Mouse (Mus musculus): ENCODE data around the gene Atp1b4. TPM values are rescaled to one million over a fixed set of nuclear protein-coding genes. Genes with fewer than 3 reads are reported as not detected.

Gene Atp1b4
- polyA plus RNA-seq (2011; ENCODE audit: insufficient read depth, insufficient read length, low read depth, missing spikeins): not detected in 2 replicates

DNA sequence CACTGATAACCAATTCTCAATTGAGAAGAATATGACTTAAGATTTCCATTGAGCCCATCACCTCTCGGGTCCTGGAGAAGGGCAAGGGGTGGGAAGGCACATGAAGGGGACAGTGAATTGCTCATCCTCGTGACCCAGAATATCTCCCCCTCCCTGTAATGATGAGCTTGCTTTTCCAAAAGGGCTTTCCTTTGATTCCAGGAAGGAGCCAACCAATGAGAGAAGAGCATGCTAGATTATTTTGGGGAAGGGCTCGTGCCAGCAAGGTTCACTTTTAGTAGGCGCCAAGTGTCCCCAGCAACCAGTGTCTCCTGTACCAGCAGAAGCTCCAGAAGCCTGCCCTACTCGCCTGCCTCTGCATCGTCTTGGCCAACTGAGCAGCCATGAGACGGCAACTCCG, at the start of gene Atp1b4:
Gene Atp1b4, plus strand, starts transcription at position 301 of the 400 bp plus-strand sequence.
- no peaks in the 10 kb centered on the region for H3K4me1 ChIP-seq (ENCODE audit: control insufficient read depth, insufficient read depth, low read length)

DNA sequence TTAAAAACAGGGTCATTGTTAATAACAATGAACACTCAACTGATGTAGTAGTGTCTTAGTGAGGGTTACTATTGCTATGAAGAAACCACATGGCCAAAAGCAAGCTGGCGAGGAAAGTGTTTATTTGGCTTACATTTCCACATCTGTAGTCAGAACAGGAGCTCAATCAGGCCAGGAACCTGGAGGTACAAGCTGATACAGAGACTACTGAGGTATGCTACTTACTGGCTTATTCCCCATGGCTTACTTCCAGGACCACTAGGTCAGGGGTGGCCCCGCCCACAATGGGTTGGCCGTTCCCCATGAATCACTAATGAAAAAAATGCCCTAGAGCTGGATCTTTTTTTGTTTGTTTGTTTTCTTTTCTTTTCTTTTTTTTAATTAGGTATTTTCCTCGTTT, 7.4 kb upstream of the Atp1b4 start:
- Histone ChIP-seq H3K4me1 (ENCODE audit: control insufficient read depth, insufficient read depth, low read length) (no peaks in the 10 kb centered on the region), H3K27me3 (ENCODE audit: control insufficient read depth, insufficient read depth, low read length, poor library complexity, severe bottlenecking) (no peaks in the 10 kb centered on the region), H3K9me3 (replicated peaks; ENCODE audit: control insufficient read depth, insufficient read depth, low read length, poor library complexity, severe bottlenecking) (no peaks in the 10 kb centered on the region), H3K9ac (ENCODE audit: low read depth, poor library complexity, severe bottlenecking) (no peak overlapping the region), H3K4me3 (ENCODE audit: low read depth, low read length) (no peak overlapping the region), H3K36me3 (ENCODE audit: control insufficient read depth, insufficient read depth, low read length, poor library complexity, severe bottlenecking) (no peaks in the 10 kb centered on the region), H3K27ac (ENCODE audit: insufficient read depth, low read length) (no peak overlapping the region)
- TF ChIP-seq EP300 (IDR thresholded peaks at IDR 0.05; ENCODE audit: insufficient read depth, low read depth, low read length): no peak
- no peak for TF ChIP-seq POLR2A (IDR thresholded peaks at IDR 0.05; ENCODE audit: insufficient read depth, low read length)

More for the DNA sequence above, at the start of gene Atp1b4:
- no peak within 1 kb of the TSS for H3K27ac ChIP-seq (ENCODE audit: insufficient read depth, low read length)
- H3K9ac ChIP-seq (ENCODE audit: low read depth, poor library complexity, severe bottlenecking): no peak within 1 kb of the TSS
- H3K27me3 ChIP-seq (ENCODE audit: control insufficient read depth, insufficient read depth, low read length, poor library complexity, severe bottlenecking): no peaks in the 10 kb centered on the region
- no peak for TF ChIP-seq POLR2A (IDR thresholded peaks at IDR 0.05; ENCODE audit: insufficient read depth, low read length)
- no peak for TF ChIP-seq CTCF (IDR thresholded peaks at IDR 0.05; ENCODE audit: low read depth, low read length)
- no peak for TF ChIP-seq EP300 (IDR thresholded peaks at IDR 0.05; ENCODE audit: insufficient read depth, low read depth, low read length)
- no peaks in the 10 kb centered on the region for H3K36me3 ChIP-seq (ENCODE audit: control insufficient read depth, insufficient read depth, low read length, poor library complexity, severe bottlenecking)
- no peak within 1 kb of the TSS for H3K4me3 ChIP-seq (ENCODE audit: low read depth, low read length)
- no peaks in the 10 kb centered on the region for H3K9me3 ChIP-seq (replicated peaks; ENCODE audit: control insufficient read depth, insufficient read depth, low read length, poor library complexity, severe bottlenecking)

DNA sequence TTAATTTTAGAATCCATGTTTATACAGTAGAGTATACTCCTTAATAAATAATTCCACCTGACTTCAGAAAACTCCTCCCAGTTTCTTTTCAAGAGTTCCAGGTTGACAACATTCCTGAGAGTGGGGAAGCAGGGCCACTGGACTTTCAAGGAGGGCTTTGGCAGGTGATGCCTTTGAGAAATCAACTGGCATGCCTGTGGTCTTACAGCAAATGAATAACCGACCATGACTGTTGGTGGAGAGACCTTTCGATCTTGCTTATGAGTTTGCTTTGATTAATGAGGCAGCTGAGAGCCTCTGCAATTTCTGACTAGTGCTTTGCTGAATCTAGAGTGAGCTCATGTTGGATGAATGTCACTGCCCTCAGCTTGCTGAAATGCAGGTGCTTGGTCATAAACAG, 4.9 kb upstream of the Atp1b4 start:
- TF ChIP-seq CTCF (IDR thresholded peaks at IDR 0.05; ENCODE audit: low read depth, low read length) (no peak), EP300 (IDR thresholded peaks at IDR 0.05; ENCODE audit: insufficient read depth, low read depth, low read length) (no peak), POLR2A (IDR thresholded peaks at IDR 0.05; ENCODE audit: insufficient read depth, low read length) (no peak)
- H3K27ac ChIP-seq (ENCODE audit: insufficient read depth, low read length): no peak overlapping the region
- H3K36me3 ChIP-seq (ENCODE audit: control insufficient read depth, insufficient read depth, low read length, poor library complexity, severe bottlenecking): no peaks in the 10 kb centered on the region
- no peaks in the 10 kb centered on the region for H3K4me1 ChIP-seq (ENCODE audit: control insufficient read depth, insufficient read depth, low read length)
- no peaks in the 10 kb centered on the region for H3K9me3 ChIP-seq (replicated peaks; ENCODE audit: control insufficient read depth, insufficient read depth, low read length, poor library complexity, severe bottlenecking)
- H3K4me3 ChIP-seq (ENCODE audit: low read depth, low read length): no peak overlapping the region
- no peaks in the 10 kb centered on the region for H3K27me3 ChIP-seq (ENCODE audit: control insufficient read depth, insufficient read depth, low read length, poor library complexity, severe bottlenecking)
- H3K9ac ChIP-seq (ENCODE audit: low read depth, poor library complexity, severe bottlenecking): no peak overlapping the region

DNA sequence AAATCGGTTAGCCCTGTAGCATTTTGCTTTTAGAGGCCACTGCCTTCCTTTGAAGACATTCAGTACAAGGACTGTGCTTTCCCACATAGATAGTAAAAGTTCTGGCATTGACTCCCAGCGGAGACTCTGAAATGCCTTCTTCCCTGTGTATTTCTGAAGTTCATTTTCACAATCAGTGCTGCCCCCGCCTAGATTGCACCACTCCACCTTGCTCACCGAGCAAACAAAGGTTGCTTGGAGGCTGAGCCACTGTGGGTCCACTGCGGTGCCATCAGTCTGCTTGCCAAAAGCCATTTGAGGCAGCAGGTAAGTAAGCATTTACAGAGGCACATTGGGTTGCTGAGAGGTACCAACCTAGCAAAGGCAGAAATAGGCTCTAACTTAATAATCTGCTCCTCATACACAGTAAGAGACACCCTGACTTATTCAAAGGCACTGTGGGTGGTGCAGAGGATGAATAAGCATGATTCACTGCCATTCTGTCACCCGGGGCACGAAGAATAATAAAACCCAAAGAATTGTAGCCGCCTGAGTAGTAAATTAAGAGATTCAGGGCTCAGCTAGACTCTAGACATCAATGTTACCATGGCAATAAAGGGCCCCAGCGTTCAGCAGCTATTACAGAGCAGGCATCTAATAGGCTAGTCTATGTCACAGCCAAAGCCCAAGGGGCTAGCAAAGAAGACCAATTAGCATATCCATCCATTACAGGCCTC, 2.9 kb upstream of the Atp1b4 start:
- no peak overlapping the region for H3K9ac ChIP-seq (ENCODE audit: low read depth, poor library complexity, severe bottlenecking)
- no peaks in the 10 kb centered on the region for H3K27me3 ChIP-seq (ENCODE audit: control insufficient read depth, insufficient read depth, low read length, poor library complexity, severe bottlenecking)
- no peaks in the 10 kb centered on the region for H3K4me1 ChIP-seq (ENCODE audit: control insufficient read depth, insufficient read depth, low read length)
- no peak overlapping the region for H3K4me3 ChIP-seq (ENCODE audit: low read depth, low read length)
- H3K9me3 ChIP-seq (replicated peaks; ENCODE audit: control insufficient read depth, insufficient read depth, low read length, poor library complexity, severe bottlenecking): no peaks in the 10 kb centered on the region
- no peak overlapping the region for H3K27ac ChIP-seq (ENCODE audit: insufficient read depth, low read length)
- TF ChIP-seq CTCF (IDR thresholded peaks at IDR 0.05; ENCODE audit: low read depth, low read length) (no peak), EP300 (IDR thresholded peaks at IDR 0.05; ENCODE audit: insufficient read depth, low read depth, low read length) (no peak), POLR2A (IDR thresholded peaks at IDR 0.05; ENCODE audit: insufficient read depth, low read length) (no peak)
- no peaks in the 10 kb centered on the region for H3K36me3 ChIP-seq (ENCODE audit: control insufficient read depth, insufficient read depth, low read length, poor library complexity, severe bottlenecking)

DNA sequence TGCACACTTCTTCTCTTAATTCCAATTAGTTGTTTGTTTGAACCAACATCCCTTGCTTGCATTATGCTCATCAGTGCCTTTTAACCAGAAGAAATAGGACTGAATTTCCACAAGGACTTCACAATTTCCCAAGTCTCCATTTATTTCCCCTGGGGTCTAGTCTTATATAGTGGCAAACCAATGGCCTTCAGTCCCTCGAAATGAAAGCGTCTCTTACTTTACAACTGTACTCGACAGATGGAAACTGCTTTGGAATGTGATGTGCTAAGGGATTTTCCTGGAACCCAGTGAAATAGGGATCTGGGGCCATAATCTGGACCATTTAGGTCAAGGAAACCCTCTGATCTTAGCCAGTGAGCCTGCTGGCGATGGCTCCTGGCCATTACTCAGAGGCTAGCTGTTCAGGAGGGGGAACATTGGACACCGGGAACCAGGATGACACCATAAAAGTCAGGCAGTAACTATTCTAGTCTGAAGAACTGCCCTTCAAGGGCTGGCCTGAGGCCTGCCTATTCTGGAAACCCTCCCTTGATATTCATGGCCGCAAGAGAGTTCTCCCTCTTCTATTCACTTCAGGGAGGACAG, 2.3 kb upstream of the Atp1b4 start:
- Histone ChIP-seq H3K27ac (ENCODE audit: insufficient read depth, low read length) (no peak overlapping the region), H3K4me1 (ENCODE audit: control insufficient read depth, insufficient read depth, low read length) (no peaks in the 10 kb centered on the region), H3K9me3 (replicated peaks; ENCODE audit: control insufficient read depth, insufficient read depth, low read length, poor library complexity, severe bottlenecking) (no peaks in the 10 kb centered on the region), H3K36me3 (ENCODE audit: control insufficient read depth, insufficient read depth, low read length, poor library complexity, severe bottlenecking) (no peaks in the 10 kb centered on the region), H3K27me3 (ENCODE audit: control insufficient read depth, insufficient read depth, low read length, poor library complexity, severe bottlenecking) (no peaks in the 10 kb centered on the region), H3K4me3 (ENCODE audit: low read depth, low read length) (no peak overlapping the region), H3K9ac (ENCODE audit: low read depth, poor library complexity, severe bottlenecking) (no peak overlapping the region)
- TF ChIP-seq EP300 (IDR thresholded peaks at IDR 0.05; ENCODE audit: insufficient read depth, low read depth, low read length) (no peak), CTCF (IDR thresholded peaks at IDR 0.05; ENCODE audit: low read depth, low read length) (no peak), POLR2A (IDR thresholded peaks at IDR 0.05; ENCODE audit: insufficient read depth, low read length) (no peak)

DNA sequence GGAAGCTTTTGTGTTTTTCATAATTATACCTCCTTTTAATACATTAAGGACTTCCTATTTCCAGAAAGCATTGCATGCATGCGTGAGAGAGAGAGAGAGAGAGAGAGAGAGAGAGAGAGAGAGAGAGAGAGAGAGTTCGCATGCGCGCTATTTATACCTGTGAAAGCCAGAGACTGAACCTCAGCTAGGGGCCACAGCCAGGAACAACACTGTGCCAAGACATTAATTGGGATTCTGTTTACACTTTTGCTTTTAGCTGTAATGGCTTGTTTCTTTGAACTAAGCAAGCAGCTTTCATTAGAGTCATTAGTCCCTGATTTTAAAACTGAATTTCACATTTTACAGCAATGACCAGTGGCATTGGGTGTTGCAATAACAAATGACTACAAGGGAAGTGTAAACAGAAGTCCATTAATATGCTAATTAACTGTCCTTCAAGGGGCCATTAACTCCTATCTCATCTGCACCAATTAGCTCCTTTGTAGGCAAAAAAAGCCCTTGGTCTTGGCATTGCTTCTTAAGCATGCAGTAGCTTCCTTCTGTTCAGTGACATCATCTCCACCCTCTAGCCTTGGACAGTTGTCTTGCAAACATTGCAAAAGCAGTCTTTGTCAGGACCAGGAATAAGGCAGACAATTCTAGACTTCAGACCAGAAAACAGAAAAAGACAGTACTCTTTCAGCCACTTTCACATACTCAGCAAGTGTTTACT, 14.9 kb downstream of the Atp1b4 start:
- H3K27ac ChIP-seq (ENCODE audit: insufficient read depth, low read length): no peak overlapping the region
- H3K4me3 ChIP-seq (ENCODE audit: low read depth, low read length): no peak overlapping the region
- H3K4me1 ChIP-seq (ENCODE audit: control insufficient read depth, insufficient read depth, low read length): no peaks in the 10 kb centered on the region
- no peak overlapping the region for H3K9ac ChIP-seq (ENCODE audit: low read depth, poor library complexity, severe bottlenecking)
- no peaks in the 10 kb centered on the region for H3K27me3 ChIP-seq (ENCODE audit: control insufficient read depth, insufficient read depth, low read length, poor library complexity, severe bottlenecking)
- H3K36me3 ChIP-seq (ENCODE audit: control insufficient read depth, insufficient read depth, low read length, poor library complexity, severe bottlenecking): no peaks in the 10 kb centered on the region
- TF ChIP-seq POLR2A (IDR thresholded peaks at IDR 0.05; ENCODE audit: insufficient read depth, low read length) (no peak), CTCF (IDR thresholded peaks at IDR 0.05; ENCODE audit: low read depth, low read length) (no peak), EP300 (IDR thresholded peaks at IDR 0.05; ENCODE audit: insufficient read depth, low read depth, low read length) (no peak)
- H3K9me3 ChIP-seq (replicated peaks; ENCODE audit: control insufficient read depth, insufficient read depth, low read length, poor library complexity, severe bottlenecking): no peaks in the 10 kb centered on the region

Measured in ES-Bruce4 (cell line).